Mouse (Mus musculus): ENCODE data around the gene Gm48552. TPM values are rescaled to one million over a fixed set of nuclear protein-coding genes. Genes with fewer than 3 reads are reported as not detected.

The Gm48552 gene
- polyA plus RNA-seq, 1 experiment from 2014 or later, result 1.3 TPM

GRCm38 (mm10) chr10:81407539-81408423, 19.0 kb downstream of the Gm48552 start:
- H3K4me2 ChIP-seq (ENCODE audit: low read depth, low read length), result peak overlapping the region; percentile 38
- H3K27me3 ChIP-seq (ENCODE audit: control insufficient read depth, insufficient read depth, low read length), result no peaks in the 10 kb centered on the region
- peak overlapping the region; percentile 28 for H3K4me3 ChIP-seq (replicated peaks; ENCODE audit: low read length)
- H3K27ac ChIP-seq (ENCODE audit: low read length), result peak overlapping the region; percentile 70
- H3K9ac ChIP-seq (ENCODE audit: low read length), result peak overlapping the region; percentile 42; the same call in 1 of the 2 replicates
- no peaks in the 10 kb centered on the region for H3K9me3 ChIP-seq (replicated peaks; ENCODE audit: control insufficient read depth, low read length)
- H3K4me1 ChIP-seq (ENCODE audit: control insufficient read depth, insufficient read depth, low read length), result peaks cover 69% of the 10 kb centered on the region
- ATAC-seq (ENCODE audit: insufficient read depth, low FRiP score), result no peak
- WGBS, result 29% methylated on average over 31 of the region's 31 CpGs
- H3K36me3 ChIP-seq (ENCODE audit: control insufficient read depth, insufficient read depth, low read length), result peaks cover 9% of the 10 kb centered on the region

- Histone ChIP-seq H3K4me1 (ENCODE audit: control insufficient read depth, insufficient read depth, low read length) (peaks cover 69% of the 10 kb centered on the region), H3K36me3 (ENCODE audit: control insufficient read depth, insufficient read depth, low read length) (peaks cover 9% of the 10 kb centered on the region), H3K27me3 (ENCODE audit: control insufficient read depth, insufficient read depth, low read length) (no peaks in the 10 kb centered on the region), H3K27ac (ENCODE audit: low read length) (peak overlapping the region; percentile 70; the same call in 1 of the 2 replicates), H3K4me3 (replicated peaks; ENCODE audit: low read length) (no peak overlapping the region), H3K9ac (ENCODE audit: low read length) (no peak overlapping the region), H3K4me2 (ENCODE audit: low read depth, low read length) (no peak overlapping the region), H3K9me3 (replicated peaks; ENCODE audit: control insufficient read depth, low read length) (no peaks in the 10 kb centered on the region)
- no peak for ATAC-seq (ENCODE audit: insufficient read depth, low FRiP score)
- WGBS, result 56% methylated on average over 13 of the region's 13 CpGs
These were observed 19.6 kb downstream of the Gm48552 start for GRCm38 (mm10) chr10:81408424-81408729.

- ATAC-seq (ENCODE audit: insufficient read depth, low FRiP score), result peak; percentile 34; the same call in 1 of the 2 replicates
- H3K27ac ChIP-seq (ENCODE audit: low read length), result peak overlapping the region; percentile 70
- no peaks in the 10 kb centered on the region for H3K27me3 ChIP-seq (ENCODE audit: control insufficient read depth, insufficient read depth, low read length)
- H3K4me2 ChIP-seq (ENCODE audit: low read depth, low read length), result peak overlapping the region; percentile 11; the same call in 1 of the 2 replicates
- H3K4me1 ChIP-seq (ENCODE audit: control insufficient read depth, insufficient read depth, low read length), result peaks cover 71% of the 10 kb centered on the region
- WGBS, result 24% methylated on average over 9 of the region's 9 CpGs
- peak overlapping the region; percentile 14; the same call in 1 of the 2 replicates for H3K9ac ChIP-seq (ENCODE audit: low read length)
- H3K9me3 ChIP-seq (replicated peaks; ENCODE audit: control insufficient read depth, low read length), result no peaks in the 10 kb centered on the region
- peaks cover 9% of the 10 kb centered on the region for H3K36me3 ChIP-seq (ENCODE audit: control insufficient read depth, insufficient read depth, low read length)
- H3K4me3 ChIP-seq (replicated peaks; ENCODE audit: low read length), result no peak overlapping the region
These were observed 20.1 kb downstream of the Gm48552 start for GRCm38 (mm10) chr10:81408871-81409291.

GRCm38 (mm10) chr10:81409330-81409729, 20.5 kb downstream of the Gm48552 start:
- Histone ChIP-seq H3K4me1 (ENCODE audit: control insufficient read depth, insufficient read depth, low read length) (peaks cover 75% of the 10 kb centered on the region), H3K36me3 (ENCODE audit: control insufficient read depth, insufficient read depth, low read length) (peaks cover 9% of the 10 kb centered on the region), H3K4me2 (ENCODE audit: low read depth, low read length) (peak overlapping the region; percentile 11; the same call in 1 of the 2 replicates), H3K27me3 (ENCODE audit: control insufficient read depth, insufficient read depth, low read length) (no peaks in the 10 kb centered on the region), H3K27ac (ENCODE audit: low read length) (peak overlapping the region; percentile 70), H3K9ac (ENCODE audit: low read length) (peak overlapping the region; percentile 14; the same call in 1 of the 2 replicates), H3K4me3 (replicated peaks; ENCODE audit: low read length) (no peak overlapping the region), H3K9me3 (replicated peaks; ENCODE audit: control insufficient read depth, low read length) (no peaks in the 10 kb centered on the region)
- no peak for ATAC-seq (ENCODE audit: insufficient read depth, low FRiP score)
- 30% methylated on average over 8 of the region's 8 CpGs for WGBS

- Histone ChIP-seq H3K9ac (ENCODE audit: low read length) (peak overlapping the region; percentile 0; the same call in 1 of the 2 replicates), H3K27me3 (ENCODE audit: control insufficient read depth, insufficient read depth, low read length) (no peaks in the 10 kb centered on the region), H3K4me3 (replicated peaks; ENCODE audit: low read length) (no peak overlapping the region), H3K4me1 (ENCODE audit: control insufficient read depth, insufficient read depth, low read length) (peaks cover 85% of the 10 kb centered on the region), H3K4me2 (ENCODE audit: low read depth, low read length) (no peak overlapping the region), H3K27ac (ENCODE audit: low read length) (peak overlapping the region; percentile 42; the same call in 1 of the 2 replicates), H3K9me3 (replicated peaks; ENCODE audit: control insufficient read depth, low read length) (no peaks in the 10 kb centered on the region), H3K36me3 (ENCODE audit: control insufficient read depth, insufficient read depth, low read length) (peaks cover 9% of the 10 kb centered on the region)
- 63% methylated on average over 4 of the region's 4 CpGs for WGBS
- no peak for ATAC-seq (ENCODE audit: insufficient read depth, low FRiP score)
These were observed 21.5 kb downstream of the Gm48552 start for GRCm38 (mm10) chr10:81410350-81410749.

GRCm38 (mm10) chr10:81410981-81411380, 22.2 kb downstream of the Gm48552 start:
- no peaks in the 10 kb centered on the region for H3K9me3 ChIP-seq (replicated peaks; ENCODE audit: control insufficient read depth, low read length)

GRCm38 (mm10) chr10:81411471-81412400, 22.9 kb downstream of the Gm48552 start:
- ATAC-seq (ENCODE audit: insufficient read depth, low FRiP score), result peak; percentile 7
- 44% methylated on average over 18 of the region's 18 CpGs for WGBS
- Histone ChIP-seq H3K9ac (ENCODE audit: low read length) (peak overlapping the region; percentile 65), H3K4me1 (ENCODE audit: control insufficient read depth, insufficient read depth, low read length) (peaks cover 94% of the 10 kb centered on the region), H3K27ac (ENCODE audit: low read length) (peak overlapping the region; percentile 94), H3K9me3 (replicated peaks; ENCODE audit: control insufficient read depth, low read length) (no peaks in the 10 kb centered on the region), H3K27me3 (ENCODE audit: control insufficient read depth, insufficient read depth, low read length) (no peaks in the 10 kb centered on the region), H3K36me3 (ENCODE audit: control insufficient read depth, insufficient read depth, low read length) (peaks cover 3% of the 10 kb centered on the region), H3K4me3 (replicated peaks; ENCODE audit: low read length) (no peak overlapping the region), H3K4me2 (ENCODE audit: low read depth, low read length) (peak overlapping the region; percentile 22)

More at GRCm38 (mm10) chr10:81410981-81411380, 22.2 kb downstream of the Gm48552 start:
- 64% methylated on average over 9 of the region's 9 CpGs for WGBS
- no peak for ATAC-seq (ENCODE audit: insufficient read depth, low FRiP score)
- no peak overlapping the region for H3K4me2 ChIP-seq (ENCODE audit: low read depth, low read length)
- H3K4me3 ChIP-seq (replicated peaks; ENCODE audit: low read length), result no peak overlapping the region
- H3K36me3 ChIP-seq (ENCODE audit: control insufficient read depth, insufficient read depth, low read length), result peaks cover 8% of the 10 kb centered on the region
- H3K4me1 ChIP-seq (ENCODE audit: control insufficient read depth, insufficient read depth, low read length), result peaks cover 91% of the 10 kb centered on the region
- peak overlapping the region; percentile 94 for H3K27ac ChIP-seq (ENCODE audit: low read length)
- H3K9ac ChIP-seq (ENCODE audit: low read length), result no peak overlapping the region; the same call in 1 of the 2 replicates
- H3K27me3 ChIP-seq (ENCODE audit: control insufficient read depth, insufficient read depth, low read length), result no peaks in the 10 kb centered on the region

- no peak for ATAC-seq (ENCODE audit: insufficient read depth, low FRiP score)
- H3K9ac ChIP-seq (ENCODE audit: low read length), result peak overlapping the region; percentile 65; the same call in 1 of the 2 replicates
- H3K9me3 ChIP-seq (replicated peaks; ENCODE audit: control insufficient read depth, low read length), result no peaks in the 10 kb centered on the region
- 68% methylated on average over 16 of the region's 16 CpGs for WGBS
- peak overlapping the region; percentile 22; the same call in 1 of the 2 replicates for H3K4me2 ChIP-seq (ENCODE audit: low read depth, low read length)
- no peaks in the 10 kb centered on the region for H3K27me3 ChIP-seq (ENCODE audit: control insufficient read depth, insufficient read depth, low read length)
- no peak overlapping the region for H3K4me3 ChIP-seq (replicated peaks; ENCODE audit: low read length)
- peaks cover 94% of the 10 kb centered on the region for H3K4me1 ChIP-seq (ENCODE audit: control insufficient read depth, insufficient read depth, low read length)
- H3K36me3 ChIP-seq (ENCODE audit: control insufficient read depth, insufficient read depth, low read length), result peaks cover 3% of the 10 kb centered on the region
- H3K27ac ChIP-seq (ENCODE audit: low read length), result peak overlapping the region; percentile 94
These were observed 23.9 kb downstream of the Gm48552 start for GRCm38 (mm10) chr10:81412586-81413309.

Measured in stomach, embryonic 16.5 days (tissue).